In genomic region chr10:43155046-43155560, GRCm38 (mm10) we compare ENCODE assay signal across 8 mouse cellular contexts. TPM values are rescaled to one million over a fixed set of nuclear protein-coding genes. Genes with fewer than 3 reads are reported as not detected.
A peak's percentile ranks its signal among the peaks of the same experiment; 100 is the strongest.
DNase-seq lines count a peak whose midpoint lies in the region; ATAC-seq and TF ChIP-seq lines count a peak whose summit lies in the region.

No protein-coding gene starts in this region.

- H3K36me3 ChIP-seq in embryonic facial prominence, embryonic 10.5 days (replicated peaks), result peaks cover 19% of the 10 kb centered on the region
- H3K36me3 ChIP-seq in intestine, postnatal 0 days (ENCODE audit: control insufficient read depth, insufficient read depth), result no peaks in the 10 kb centered on the region
- no peaks in the 10 kb centered on the region for H3K36me3 ChIP-seq in limb, embryonic 15.5 days
- peaks cover 12% of the 10 kb centered on the region; the same call in 1 of the 2 replicates for H3K36me3 ChIP-seq in neural tube, embryonic 13.5 days

- no peaks in the 10 kb centered on the region for H3K9me3 ChIP-seq in embryonic facial prominence, embryonic 10.5 days
- H3K9me3 ChIP-seq in intestine, postnatal 0 days (ENCODE audit: control insufficient read depth), result no peaks in the 10 kb centered on the region
- H3K9me3 ChIP-seq in limb, embryonic 15.5 days, result no peaks in the 10 kb centered on the region
- H3K9me3 ChIP-seq in neural tube, embryonic 13.5 days, result no peaks in the 10 kb centered on the region

- TF ChIP-seq CTCF in intestine, postnatal 0 days (IDR thresholded peaks at IDR 0.05; ENCODE audit: low read depth), result no peak

- ATAC-seq in intestine, postnatal 0 days, result no peak
- peak; percentile 75; the same call in 1 of the 2 replicates for ATAC-seq in limb, embryonic 15.5 days (ENCODE audit: insufficient number of reproducible peaks, low FRiP score, low TSS enrichment, low read depth)
- ATAC-seq in neural tube, embryonic 13.5 days (ENCODE audit: low read depth), result peak; percentile 82

- H3K27me3 ChIP-seq in embryonic facial prominence, embryonic 10.5 days (replicated peaks; ENCODE audit: low read depth, poor library complexity, severe bottlenecking), result no peaks in the 10 kb centered on the region
- H3K27me3 ChIP-seq in intestine, postnatal 0 days (replicated peaks; ENCODE audit: control insufficient read depth, insufficient read depth, low read length), result no peaks in the 10 kb centered on the region
- no peaks in the 10 kb centered on the region for H3K27me3 ChIP-seq in limb, embryonic 15.5 days
- H3K27me3 ChIP-seq in neural tube, embryonic 13.5 days, result no peaks in the 10 kb centered on the region

- 15% methylated on average over 12 of the region's 12 CpGs for WGBS in embryonic facial prominence, embryonic 10.5 days
- 18% methylated on average over 12 of the region's 12 CpGs for WGBS in intestine, postnatal 0 days
- 25% methylated on average over 12 of the region's 12 CpGs for WGBS in limb, embryonic 15.5 days
- WGBS in neural tube, embryonic 13.5 days, result 6% methylated on average over 12 of the region's 12 CpGs

- peaks cover 40% of the 10 kb centered on the region for H3K4me1 ChIP-seq in embryonic facial prominence, embryonic 10.5 days
- H3K4me1 ChIP-seq in intestine, postnatal 0 days (replicated peaks; ENCODE audit: control insufficient read depth, insufficient read depth, low read length), result no peaks in the 10 kb centered on the region
- peaks cover 11% of the 10 kb centered on the region for H3K4me1 ChIP-seq in limb, embryonic 15.5 days
- H3K4me1 ChIP-seq in neural tube, embryonic 13.5 days (replicated peaks), result peaks cover 33% of the 10 kb centered on the region

- H3K4me2 ChIP-seq in intestine, postnatal 0 days (replicated peaks; ENCODE audit: low read depth), result peak overlapping the region; percentile 30; the same call in 1 of the 2 replicates
- H3K4me2 ChIP-seq in limb, embryonic 15.5 days, result no peak overlapping the region
- H3K4me2 ChIP-seq in neural tube, embryonic 13.5 days, result peak overlapping the region; percentile 43

- peak; percentile 31 for DNase-seq in cerebellum, adult 9-11 months
- no peak for DNase-seq in cerebellum, adult 11-12 months
- peak; percentile 89 for DNase-seq in embryonic facial prominence, embryonic 10.5 days (ENCODE audit: low spot score)
- peak; percentile 80 for DNase-seq in heart, adult 8-10 months (ENCODE audit: low spot score)
- no peak for DNase-seq in spleen, adult 12 weeks (ENCODE audit: low spot score)

- peak overlapping the region; percentile 35 for H3K4me3 ChIP-seq in embryonic facial prominence, embryonic 10.5 days
- H3K4me3 ChIP-seq in intestine, postnatal 0 days (ENCODE audit: low read depth, low read length), result no peak overlapping the region
- no peak overlapping the region for H3K4me3 ChIP-seq in limb, embryonic 15.5 days
- 0 out of 2 replicates have a peak overlapping the region, but pooled peaks have one; percentile 5 for H3K4me3 ChIP-seq in neural tube, embryonic 13.5 days

- H3K9ac ChIP-seq in intestine, postnatal 0 days (ENCODE audit: low read depth, low read length), result no peak overlapping the region
- no peak overlapping the region for H3K9ac ChIP-seq in limb, embryonic 15.5 days
- H3K9ac ChIP-seq in neural tube, embryonic 13.5 days, result peak overlapping the region; percentile 6; the same call in 1 of the 2 replicates

- H3K27ac ChIP-seq in embryonic facial prominence, embryonic 10.5 days (replicated peaks), result peak overlapping the region; percentile 86
- no peak overlapping the region for H3K27ac ChIP-seq in intestine, postnatal 0 days (ENCODE audit: low read depth, low read length)
- peak overlapping the region; percentile 63 for H3K27ac ChIP-seq in limb, embryonic 15.5 days
- peak overlapping the region; percentile 77 for H3K27ac ChIP-seq in neural tube, embryonic 13.5 days (replicated peaks)

RNA-seq across cellular contexts. Expression of gene Sobp, which starts 19.2 kb away (rescaled TPM):
- polyA plus RNA-seq in embryonic facial prominence, embryonic 10.5 days (2016; fragmentation: Nextera tagmentation; extraction: Ambion mirVana), result 3.1 and 3.2 TPM in 2 replicates
- total RNA-seq in heart, adult 8-10 months (2022), result 10 to 100 TPM; 13.3 to 17.7 (median 15.5) TPM
- polyA plus RNA-seq in intestine, postnatal 0 days (2015; fragmentation: Nextera tagmentation; extraction: Ambion mirVana), result 0.86 and 0.99 TPM in 2 replicates
- polyA plus RNA-seq in limb, embryonic 15.5 days (2015; fragmentation: Nextera tagmentation; extraction: Ambion mirVana), result 2.6 and 2.9 TPM in 2 replicates
- 8.3 and 10.2 TPM in 2 replicates for polyA plus RNA-seq in neural tube, embryonic 13.5 days (2015; fragmentation: Nextera tagmentation; extraction: Ambion mirVana)

RNA-seq across cellular contexts. Expression of gene 9030612E09Rik, which starts 19.4 kb away (rescaled TPM):
- polyA plus RNA-seq in embryonic facial prominence, embryonic 10.5 days (2016; fragmentation: Nextera tagmentation; extraction: Ambion mirVana), result 0.80 and 1.4 TPM in 2 replicates
- total RNA-seq in heart, adult 8-10 months (2022), result 1 to 10 TPM; 2.7 to 3.3 (median 2.9) TPM
- 0.14 and 0.26 TPM in 2 replicates for polyA plus RNA-seq in intestine, postnatal 0 days (2015; fragmentation: Nextera tagmentation; extraction: Ambion mirVana)
- polyA plus RNA-seq in limb, embryonic 15.5 days (2015; fragmentation: Nextera tagmentation; extraction: Ambion mirVana), result 0.68 and 1.1 TPM in 2 replicates
- polyA plus RNA-seq in neural tube, embryonic 13.5 days (2015; fragmentation: Nextera tagmentation; extraction: Ambion mirVana), result 1.9 TPM in 2 replicates

Comparison
In these comparisons a context has a peak if more than half of its experiments do, and no peak if none do; other contexts are left out.
1. DNase-seq: peak in cerebellum, adult 9-11 months (single experiment), embryonic facial prominence, embryonic 10.5 days (single experiment) and heart, adult 8-10 months (single experiment); none in cerebellum, adult 11-12 months (single experiment) and spleen, adult 12 weeks (single experiment).
2. H3K4me3 ChIP-seq: peak in embryonic facial prominence, embryonic 10.5 days (single experiment) and neural tube, embryonic 13.5 days (single experiment); none in intestine, postnatal 0 days (single experiment) and limb, embryonic 15.5 days (single experiment).